Mouse (Mus musculus): Measurements from ENCODE around the gene Myh2. TPM values are rescaled to one million over a fixed set of nuclear protein-coding genes. Genes with fewer than 3 reads are reported as not detected.

Gene Myh2
- total and polyA plus RNA-seq, 2 experiments, result 3.0 TPM; not detected in 1

GRCm38 (mm10) chr11:67144559-67145265, 26.1 kb upstream of the Myh2 start:
- WGBS, result 73% methylated on average over 6 of the region's 6 CpGs
- DNase-seq (ENCODE audit: extremely low read depth, low read depth, low spot score), result no peak
- H3K4me1 ChIP-seq (ENCODE audit: control insufficient read depth, insufficient read depth, low read length), result no peaks in the 10 kb centered on the region
- H3K9ac ChIP-seq (ENCODE audit: low read depth, low read length), result no peak overlapping the region
- H3K27ac ChIP-seq (replicated peaks; ENCODE audit: insufficient read depth, low read depth, low read length), result no peak overlapping the region
- no peaks in the 10 kb centered on the region for H3K27me3 ChIP-seq (ENCODE audit: control insufficient read depth, insufficient read depth, low read length)
- no peaks in the 10 kb centered on the region for H3K36me3 ChIP-seq (ENCODE audit: control insufficient read depth, insufficient read depth, low read length)
- no peak for TF ChIP-seq CTCF (IDR thresholded peaks at IDR 0.05; ENCODE audit: low read depth, low read length)
- TF ChIP-seq POLR2A (IDR thresholded peaks at IDR 0.05; ENCODE audit: extremely low read depth, insufficient read depth, low read length), result no peak
- H3K4me3 ChIP-seq (ENCODE audit: insufficient read depth, low read depth, low read length), result no peak overlapping the region
- H3K79me2 ChIP-seq (ENCODE audit: control insufficient read depth, insufficient read depth, low read length), result no peaks in the 10 kb centered on the region

GRCm38 (mm10) chr11:67145482-67146408, 25.1 kb upstream of the Myh2 start:
- no peaks in the 10 kb centered on the region for H3K4me1 ChIP-seq (ENCODE audit: control insufficient read depth, insufficient read depth, low read length)
- no peaks in the 10 kb centered on the region for H3K36me3 ChIP-seq (ENCODE audit: control insufficient read depth, insufficient read depth, low read length)
- no peak overlapping the region for H3K27ac ChIP-seq (replicated peaks; ENCODE audit: insufficient read depth, low read depth, low read length)
- H3K27me3 ChIP-seq (ENCODE audit: control insufficient read depth, insufficient read depth, low read length), result no peaks in the 10 kb centered on the region
- H3K4me3 ChIP-seq (ENCODE audit: insufficient read depth, low read depth, low read length), result no peak overlapping the region
- TF ChIP-seq CTCF (IDR thresholded peaks at IDR 0.05; ENCODE audit: low read depth, low read length), result no peak
- TF ChIP-seq POLR2A (IDR thresholded peaks at IDR 0.05; ENCODE audit: extremely low read depth, insufficient read depth, low read length), result no peak
- H3K9ac ChIP-seq (ENCODE audit: low read depth, low read length), result no peak overlapping the region
- WGBS, result 81% methylated on average over 5 of the region's 5 CpGs
- no peak for DNase-seq (ENCODE audit: extremely low read depth, low read depth, low spot score)
- no peaks in the 10 kb centered on the region for H3K79me2 ChIP-seq (ENCODE audit: control insufficient read depth, insufficient read depth, low read length)

- no peaks in the 10 kb centered on the region for H3K79me2 ChIP-seq (ENCODE audit: control insufficient read depth, insufficient read depth, low read length)
- H3K9ac ChIP-seq (ENCODE audit: low read depth, low read length), result no peak overlapping the region
- no peak for DNase-seq (ENCODE audit: extremely low read depth, low read depth, low spot score)
- H3K4me3 ChIP-seq (ENCODE audit: insufficient read depth, low read depth, low read length), result no peak overlapping the region
- H3K4me1 ChIP-seq (ENCODE audit: control insufficient read depth, insufficient read depth, low read length), result no peaks in the 10 kb centered on the region
- 90% methylated on average over 4 of the region's 4 CpGs for WGBS
- no peaks in the 10 kb centered on the region for H3K27me3 ChIP-seq (ENCODE audit: control insufficient read depth, insufficient read depth, low read length)
- no peak for TF ChIP-seq POLR2A (IDR thresholded peaks at IDR 0.05; ENCODE audit: extremely low read depth, insufficient read depth, low read length)
- no peak for TF ChIP-seq CTCF (IDR thresholded peaks at IDR 0.05; ENCODE audit: low read depth, low read length)
- no peak overlapping the region for H3K27ac ChIP-seq (replicated peaks; ENCODE audit: insufficient read depth, low read depth, low read length)
- no peaks in the 10 kb centered on the region for H3K36me3 ChIP-seq (ENCODE audit: control insufficient read depth, insufficient read depth, low read length)
Measured at GRCm38 (mm10) chr11:67146409-67147282, 24.2 kb upstream of the Myh2 start.

- DNase-seq (ENCODE audit: extremely low read depth, low read depth, low spot score), result no peak
- TF ChIP-seq POLR2A (IDR thresholded peaks at IDR 0.05; ENCODE audit: extremely low read depth, insufficient read depth, low read length) (no peak), CTCF (IDR thresholded peaks at IDR 0.05; ENCODE audit: low read depth, low read length) (no peak)
- Histone ChIP-seq H3K27ac (replicated peaks; ENCODE audit: insufficient read depth, low read depth, low read length) (no peak overlapping the region), H3K9ac (ENCODE audit: low read depth, low read length) (no peak overlapping the region), H3K79me2 (ENCODE audit: control insufficient read depth, insufficient read depth, low read length) (no peaks in the 10 kb centered on the region), H3K36me3 (ENCODE audit: control insufficient read depth, insufficient read depth, low read length) (no peaks in the 10 kb centered on the region), H3K4me1 (ENCODE audit: control insufficient read depth, insufficient read depth, low read length) (no peaks in the 10 kb centered on the region), H3K27me3 (ENCODE audit: control insufficient read depth, insufficient read depth, low read length) (no peaks in the 10 kb centered on the region), H3K4me3 (ENCODE audit: insufficient read depth, low read depth, low read length) (no peak overlapping the region)
- WGBS, result 86% methylated on average over 12 of the region's 12 CpGs
Measured at GRCm38 (mm10) chr11:67147283-67147921, 23.4 kb upstream of the Myh2 start.

GRCm38 (mm10) chr11:67148286-67149012, 22.4 kb upstream of the Myh2 start:
- H3K27me3 ChIP-seq (ENCODE audit: control insufficient read depth, insufficient read depth, low read length), result no peaks in the 10 kb centered on the region
- H3K9ac ChIP-seq (ENCODE audit: low read depth, low read length), result no peak overlapping the region
- H3K4me3 ChIP-seq (ENCODE audit: insufficient read depth, low read depth, low read length), result no peak overlapping the region
- H3K27ac ChIP-seq (replicated peaks; ENCODE audit: insufficient read depth, low read depth, low read length), result no peak overlapping the region
- no peaks in the 10 kb centered on the region for H3K79me2 ChIP-seq (ENCODE audit: control insufficient read depth, insufficient read depth, low read length)
- no peaks in the 10 kb centered on the region for H3K36me3 ChIP-seq (ENCODE audit: control insufficient read depth, insufficient read depth, low read length)
- H3K4me1 ChIP-seq (ENCODE audit: control insufficient read depth, insufficient read depth, low read length), result no peaks in the 10 kb centered on the region
- DNase-seq (ENCODE audit: extremely low read depth, low read depth, low spot score), result no peak
- no peak for TF ChIP-seq CTCF (IDR thresholded peaks at IDR 0.05; ENCODE audit: low read depth, low read length)
- no peak for TF ChIP-seq POLR2A (IDR thresholded peaks at IDR 0.05; ENCODE audit: extremely low read depth, insufficient read depth, low read length)
- WGBS, result 88% methylated on average over 4 of the region's 4 CpGs
